Mouse (Mus musculus): ENCODE measurements around the gene Riox1. TPM values are rescaled to one million over a fixed set of nuclear protein-coding genes. Genes with fewer than 3 reads are reported as not detected.

The Riox1 gene
- 14.3 and 15.4 TPM in 2 replicates for polyA plus RNA-seq (2016; fragmentation: Nextera tagmentation; extraction: Ambion mirVana)

DNA sequence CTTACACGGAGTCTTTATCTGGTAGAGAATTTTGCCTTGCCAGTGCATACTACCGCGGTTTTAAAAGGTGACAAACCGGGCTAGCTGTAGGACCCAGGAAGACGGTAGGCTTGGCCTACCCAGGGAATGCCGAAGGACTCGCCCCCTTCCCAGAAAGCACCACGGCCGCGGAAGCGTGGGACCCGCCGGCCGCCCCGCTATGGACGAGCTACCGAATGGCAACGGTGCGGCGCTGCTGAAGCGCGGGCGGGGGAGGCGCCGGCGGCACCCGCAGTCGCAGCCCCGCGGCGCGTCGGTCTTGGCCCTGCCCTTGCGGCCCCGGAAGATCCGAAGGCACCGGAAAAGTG, at the start of gene Riox1:
Riox1 (plus strand) TSS at position 116 of the 347 bp plus-strand sequence.
- Histone ChIP-seq H3K36me3 (replicated peaks) (peaks cover 36% of the 10 kb centered on the region), H3K4me1 (peaks cover 37% of the 10 kb centered on the region), H3K9me3 (0 out of 2 replicates have a peak, but pooled peaks cover 4% of the 10 kb centered on the region), H3K4me3 (peak within 1 kb of the TSS; percentile 82), H3K27ac (peak within 1 kb of the TSS; percentile 95), H3K27me3 (ENCODE audit: poor library complexity, severe bottlenecking) (no peaks in the 10 kb centered on the region)
- under 1% methylated on average over 35 of the region's 37 CpGs for WGBS
- DNase-seq (ENCODE audit: extremely low spot score, low spot score) = peak; percentile 84

DNA sequence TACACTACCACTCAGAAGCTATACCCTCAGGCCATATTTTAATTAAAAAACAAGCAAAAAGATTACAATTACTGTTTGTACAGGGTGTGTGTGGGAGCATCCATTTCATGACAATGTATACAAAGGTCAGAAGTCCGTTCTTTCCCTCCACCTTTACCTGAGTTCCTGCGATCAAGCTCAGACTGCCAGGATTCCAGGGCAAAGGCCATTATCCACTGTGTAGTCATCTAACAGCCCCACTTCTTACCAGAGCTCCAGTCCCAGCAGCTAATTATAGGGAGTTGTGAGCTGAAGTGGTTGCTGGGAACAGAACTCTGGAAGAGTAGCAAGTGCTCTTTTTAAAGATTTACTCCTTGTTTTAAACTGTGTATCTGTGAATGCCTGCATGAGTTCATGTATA, 40.0 kb upstream of the Riox1 start:
- no peak overlapping the region for H3K27ac ChIP-seq
- no peaks in the 10 kb centered on the region for H3K4me1 ChIP-seq
- H3K4me3 ChIP-seq = no peak overlapping the region
- no peak for DNase-seq (ENCODE audit: extremely low spot score, low spot score)
- WGBS = 89% methylated on average over 2 of the region's 2 CpGs
- H3K36me3 ChIP-seq (replicated peaks) = peaks cover 37% of the 10 kb centered on the region
- H3K9me3 ChIP-seq = no peaks in the 10 kb centered on the region
- H3K27me3 ChIP-seq (ENCODE audit: poor library complexity, severe bottlenecking) = no peaks in the 10 kb centered on the region

DNA sequence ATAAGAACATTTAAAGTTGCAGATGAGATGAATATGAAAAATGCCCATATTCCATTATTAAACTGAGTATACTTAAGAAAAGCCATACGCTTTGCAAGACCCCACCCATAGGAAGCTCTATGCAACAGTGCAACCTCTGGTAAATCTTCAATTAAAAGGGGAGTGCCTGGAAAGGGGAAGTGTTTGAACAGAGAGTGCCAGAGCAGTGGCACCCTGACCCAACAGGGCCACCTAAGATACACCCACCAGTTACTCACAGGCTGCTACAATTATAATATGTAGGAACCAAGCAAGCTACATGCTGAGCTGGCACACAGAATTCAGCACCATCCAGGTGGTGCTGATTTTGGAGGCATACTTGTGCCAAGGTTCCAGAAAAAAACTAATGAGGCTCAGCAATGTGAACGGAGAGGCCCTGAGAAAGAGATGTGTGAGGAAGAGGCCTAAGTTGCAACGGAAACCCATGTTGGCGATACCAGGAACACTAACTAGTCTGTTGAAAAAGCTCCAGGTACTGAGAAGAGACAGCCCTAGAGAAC, 36.1 kb upstream of the Riox1 start:
- Histone ChIP-seq H3K4me1 (no peaks in the 10 kb centered on the region), H3K27ac (no peak overlapping the region), H3K9me3 (no peaks in the 10 kb centered on the region), H3K36me3 (replicated peaks) (peaks cover 28% of the 10 kb centered on the region), H3K4me3 (no peak overlapping the region), H3K27me3 (ENCODE audit: poor library complexity, severe bottlenecking) (no peaks in the 10 kb centered on the region)
- DNase-seq (ENCODE audit: extremely low spot score, low spot score) = no peak
- 94% methylated on average over 4 of the region's 4 CpGs for WGBS

GRCm38 (mm10) chr12:83914797-83915196, 35.6 kb upstream of the Riox1 start:
- Histone ChIP-seq H3K9me3 (no peaks in the 10 kb centered on the region), H3K4me3 (no peak overlapping the region), H3K36me3 (replicated peaks) (peaks cover 28% of the 10 kb centered on the region), H3K27me3 (ENCODE audit: poor library complexity, severe bottlenecking) (no peaks in the 10 kb centered on the region), H3K27ac (no peak overlapping the region), H3K4me1 (peaks cover 5% of the 10 kb centered on the region; the same call in 1 of the 2 replicates)
- DNase-seq (ENCODE audit: extremely low spot score, low spot score) = no peak
- WGBS = 83% methylated on average over 1 of the region's 1 CpGs

DNA sequence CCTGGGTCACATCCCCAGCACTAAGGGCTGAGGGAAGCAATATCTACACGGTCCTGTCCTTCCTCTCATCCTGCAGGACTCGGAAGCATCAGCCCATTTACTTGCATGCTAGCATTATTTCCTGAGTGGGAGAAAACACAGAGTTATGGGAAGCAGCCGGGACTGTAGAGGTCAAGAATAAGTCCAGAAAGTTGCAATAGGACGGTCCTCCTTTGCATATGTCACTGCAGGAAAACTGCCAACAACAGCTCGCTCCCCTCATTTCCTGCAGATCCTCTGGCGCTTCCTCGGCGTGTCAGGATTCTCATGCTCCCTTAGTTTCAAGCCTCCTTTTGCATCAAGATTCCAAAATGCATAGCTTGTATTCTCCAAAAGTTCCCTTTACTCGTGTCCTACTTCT, 33.5 kb upstream of the Riox1 start:
- H3K27ac ChIP-seq = no peak overlapping the region
- peaks cover 19% of the 10 kb centered on the region for H3K4me1 ChIP-seq
- H3K9me3 ChIP-seq = no peaks in the 10 kb centered on the region
- H3K36me3 ChIP-seq (replicated peaks) = peaks cover 28% of the 10 kb centered on the region
- no peak overlapping the region for H3K4me3 ChIP-seq
- 86% methylated on average over 9 of the region's 9 CpGs for WGBS
- no peak for DNase-seq (ENCODE audit: extremely low spot score, low spot score)
- no peaks in the 10 kb centered on the region for H3K27me3 ChIP-seq (ENCODE audit: poor library complexity, severe bottlenecking)

DNA sequence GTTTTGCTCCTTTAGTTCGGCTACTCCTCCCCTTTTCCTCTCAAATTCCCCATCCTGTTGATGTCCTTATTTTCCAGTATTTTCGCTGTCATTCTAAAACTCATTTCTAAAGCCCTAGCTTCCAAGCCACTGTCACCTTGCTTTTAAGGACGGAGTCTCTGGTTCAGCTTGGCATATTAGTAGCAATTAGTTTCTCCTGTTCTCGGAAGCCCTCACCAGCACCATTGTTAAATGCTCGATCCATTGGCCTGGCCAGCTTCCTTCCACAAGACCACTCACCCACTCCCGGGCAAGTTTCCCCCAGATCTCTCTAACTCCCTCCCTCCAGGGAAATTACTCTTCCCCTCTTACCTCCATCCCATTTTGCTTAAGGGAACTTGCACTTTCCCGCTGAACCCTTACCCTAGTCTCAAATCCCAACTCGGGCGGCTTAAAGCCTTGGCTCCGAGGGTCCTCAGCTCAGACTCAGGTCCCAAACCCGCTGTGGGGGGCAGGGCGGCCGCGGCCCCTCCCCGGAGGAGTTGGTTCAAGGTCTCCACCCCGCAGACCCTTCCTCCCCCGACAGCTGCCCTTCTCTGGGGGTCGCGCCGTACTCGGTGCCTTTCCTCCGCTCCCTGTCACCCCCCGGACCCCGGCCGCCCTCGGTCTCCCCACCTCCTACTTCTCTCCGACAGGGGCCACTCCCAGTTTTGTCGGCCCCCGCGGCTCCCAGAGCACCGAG, 29.5 kb upstream of the Riox1 start:
- no peaks in the 10 kb centered on the region for H3K9me3 ChIP-seq
- peak; percentile 44 for DNase-seq (ENCODE audit: extremely low spot score, low spot score)
- peaks cover 43% of the 10 kb centered on the region for H3K4me1 ChIP-seq
- peak overlapping the region; percentile 93 for H3K27ac ChIP-seq
- H3K36me3 ChIP-seq (replicated peaks) = peaks cover 8% of the 10 kb centered on the region
- peak overlapping the region; percentile 91 for H3K4me3 ChIP-seq
- WGBS = under 1% methylated on average over 31 of the region's 31 CpGs
- no peaks in the 10 kb centered on the region for H3K27me3 ChIP-seq (ENCODE audit: poor library complexity, severe bottlenecking)

DNA sequence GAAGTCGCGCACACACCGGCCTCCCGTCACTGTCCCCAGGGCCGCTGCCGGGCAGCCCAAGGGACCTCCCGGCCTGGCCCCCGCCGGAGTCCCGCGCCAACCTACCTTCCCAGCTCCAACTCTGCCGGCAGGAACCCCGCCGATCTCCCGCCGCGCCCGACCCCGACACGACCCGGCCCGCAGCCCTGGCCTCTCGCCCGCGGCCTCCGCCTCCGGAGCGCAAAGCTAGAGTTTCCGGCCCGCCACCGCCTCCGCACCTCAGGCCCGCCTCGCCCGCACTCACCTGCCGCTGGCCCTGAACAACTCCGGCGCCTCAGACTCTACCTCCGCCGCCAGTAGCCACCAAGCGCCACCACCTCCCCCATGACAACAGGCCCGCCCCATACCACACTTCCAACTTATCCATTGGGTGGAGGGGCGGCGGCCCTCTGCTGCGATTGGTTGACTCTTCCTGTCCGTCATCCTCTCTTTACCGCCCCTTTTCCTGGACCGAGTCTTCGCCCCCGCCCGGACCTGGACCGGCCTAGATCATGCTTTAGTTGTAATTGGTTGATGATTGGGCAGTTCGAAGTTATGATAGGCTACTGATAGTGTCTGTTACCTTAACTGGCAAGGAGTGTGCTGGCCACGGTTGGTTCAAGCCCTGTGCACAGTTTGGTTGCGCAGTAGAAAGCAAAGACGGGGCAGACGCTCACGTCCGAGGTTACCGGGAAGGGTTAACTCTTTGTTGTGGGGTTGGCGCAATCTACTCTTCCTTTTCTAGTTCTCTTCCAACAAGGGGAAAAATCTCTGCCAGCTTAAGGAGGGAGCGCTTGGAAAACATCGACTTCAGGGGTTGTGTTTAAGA, 28.6 kb upstream of the Riox1 start, which contains the start of gene Numb:
Numb (minus strand) TSS at position 400 of the 847 bp plus-strand sequence.
- H3K36me3 ChIP-seq (replicated peaks) = peaks cover 3% of the 10 kb centered on the region
- DNase-seq (ENCODE audit: extremely low spot score, low spot score) = peak; percentile 98
- H3K9me3 ChIP-seq = no peaks in the 10 kb centered on the region
- peak within 1 kb of the TSS; percentile 91 for H3K4me3 ChIP-seq
- H3K4me1 ChIP-seq = peaks cover 43% of the 10 kb centered on the region
- peak within 1 kb of the TSS; percentile 93 for H3K27ac ChIP-seq
- no peaks in the 10 kb centered on the region for H3K27me3 ChIP-seq (ENCODE audit: poor library complexity, severe bottlenecking)
- under 1% methylated on average over 63 of the region's 63 CpGs for WGBS

GRCm38 (mm10) chr12:83922724-83923485, 27.5 kb upstream of the Riox1 start:
- H3K36me3 ChIP-seq (replicated peaks) = no peaks in the 10 kb centered on the region
- no peaks in the 10 kb centered on the region for H3K9me3 ChIP-seq
- no peaks in the 10 kb centered on the region for H3K27me3 ChIP-seq (ENCODE audit: poor library complexity, severe bottlenecking)
- peak overlapping the region; percentile 93 for H3K27ac ChIP-seq
- H3K4me1 ChIP-seq = peaks cover 43% of the 10 kb centered on the region
- DNase-seq (ENCODE audit: extremely low spot score, low spot score) = no peak
- WGBS = 51% methylated on average over 8 of the region's 8 CpGs
- H3K4me3 ChIP-seq = peak overlapping the region; percentile 91

- peak overlapping the region; percentile 91; the same call in 1 of the 2 replicates for H3K4me3 ChIP-seq
- no peaks in the 10 kb centered on the region for H3K36me3 ChIP-seq (replicated peaks)
- no peak overlapping the region for H3K27ac ChIP-seq
- no peaks in the 10 kb centered on the region for H3K27me3 ChIP-seq (ENCODE audit: poor library complexity, severe bottlenecking)
- DNase-seq (ENCODE audit: extremely low spot score, low spot score) = no peak
- 81% methylated on average over 1 of the region's 1 CpGs for WGBS
- no peaks in the 10 kb centered on the region for H3K9me3 ChIP-seq
- H3K4me1 ChIP-seq = peaks cover 43% of the 10 kb centered on the region
Observed at GRCm38 (mm10) chr12:83923486-83923859, 26.9 kb upstream of the Riox1 start.

DNA sequence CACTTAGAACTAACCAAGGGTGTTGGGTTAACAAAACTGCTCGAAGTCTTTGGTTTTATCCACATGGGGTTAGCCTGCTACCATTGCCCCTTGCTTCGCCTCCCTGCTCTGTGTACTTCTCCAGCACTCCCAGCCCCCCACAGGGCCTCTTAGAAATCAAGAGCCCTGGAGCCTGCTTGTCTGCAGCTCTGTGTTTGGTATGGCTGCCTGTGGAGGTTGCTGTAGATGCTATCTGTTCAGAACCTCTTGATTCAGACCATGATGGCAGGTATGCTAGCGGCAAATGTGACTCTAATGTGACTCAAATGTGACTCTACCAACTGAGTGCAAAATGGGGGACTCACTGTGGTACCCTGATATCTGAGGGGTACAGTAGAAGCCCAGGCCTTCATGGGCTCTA, 26.1 kb upstream of the Riox1 start:
- Histone ChIP-seq H3K4me3 (no peak overlapping the region), H3K4me1 (peaks cover 43% of the 10 kb centered on the region), H3K27me3 (ENCODE audit: poor library complexity, severe bottlenecking) (no peaks in the 10 kb centered on the region), H3K27ac (peak overlapping the region; percentile 44; the same call in 1 of the 2 replicates), H3K36me3 (replicated peaks) (no peaks in the 10 kb centered on the region), H3K9me3 (no peaks in the 10 kb centered on the region)
- WGBS = 49% methylated on average over 3 of the region's 3 CpGs
- DNase-seq (ENCODE audit: extremely low spot score, low spot score) = no peak

GRCm38 (mm10) chr12:83925160-83925703, 25.2 kb upstream of the Riox1 start:
- H3K27ac ChIP-seq = no peak overlapping the region
- peaks cover 34% of the 10 kb centered on the region for H3K4me1 ChIP-seq
- no peak for DNase-seq (ENCODE audit: extremely low spot score, low spot score)
- H3K27me3 ChIP-seq (ENCODE audit: poor library complexity, severe bottlenecking) = no peaks in the 10 kb centered on the region
- H3K4me3 ChIP-seq = no peak overlapping the region
- no peaks in the 10 kb centered on the region for H3K36me3 ChIP-seq (replicated peaks)
- 64% methylated on average over 7 of the region's 7 CpGs for WGBS
- H3K9me3 ChIP-seq = no peaks in the 10 kb centered on the region

- Histone ChIP-seq H3K4me1 (peaks cover 26% of the 10 kb centered on the region), H3K4me3 (no peak overlapping the region), H3K27ac (no peak overlapping the region), H3K27me3 (ENCODE audit: poor library complexity, severe bottlenecking) (no peaks in the 10 kb centered on the region), H3K36me3 (replicated peaks) (no peaks in the 10 kb centered on the region), H3K9me3 (no peaks in the 10 kb centered on the region)
- DNase-seq (ENCODE audit: extremely low spot score, low spot score) = no peak
- 86% methylated on average over 2 of the region's 2 CpGs for WGBS
Observed at GRCm38 (mm10) chr12:83926061-83926460, 24.3 kb upstream of the Riox1 start.
